Mouse (Mus musculus): ENCODE measurements around the gene Tns1. TPM values are rescaled to one million over a fixed set of nuclear protein-coding genes. Genes with fewer than 3 reads are reported as not detected.
A peak's percentile ranks its signal among the peaks of the same experiment; 100 is the strongest.

The Tns1 gene
- polyA plus RNA-seq, 1 experiment from 2014 or later = 28.8 TPM

DNA sequence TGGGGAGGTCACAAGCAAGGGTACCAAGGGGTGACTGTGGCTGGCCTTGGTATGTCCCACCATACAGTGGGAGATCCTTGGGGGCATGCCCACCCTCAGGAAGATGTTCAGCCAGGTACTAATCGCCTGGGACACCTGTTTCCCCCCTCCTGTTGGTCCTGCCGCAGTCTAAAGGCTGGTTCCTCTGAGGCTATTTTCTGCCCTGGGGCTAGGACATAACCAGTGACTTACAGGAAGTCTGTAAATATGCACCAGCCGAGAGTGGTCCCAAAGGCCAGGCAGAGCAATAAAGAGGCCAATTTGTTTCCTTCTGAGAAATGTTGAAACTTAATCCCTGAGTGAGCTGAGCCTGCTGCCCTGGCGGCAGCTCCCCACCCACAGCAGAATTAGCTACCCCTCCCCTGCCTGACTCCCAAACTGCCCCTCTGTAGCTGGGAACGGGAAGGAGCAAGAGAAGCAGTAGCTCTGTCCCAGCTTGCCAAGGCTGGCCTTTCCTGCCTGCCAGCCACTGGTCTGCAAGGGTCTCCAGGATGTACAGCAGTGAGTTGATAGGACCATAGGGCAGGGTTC, 154.0 kb downstream of the Tns1 start:
- H3K4me3 ChIP-seq (ENCODE audit: low read depth, low read length) = no peak overlapping the region
- H3K4me2 ChIP-seq (replicated peaks; ENCODE audit: low read depth) = no peak overlapping the region
- H3K36me3 ChIP-seq (ENCODE audit: control insufficient read depth, insufficient read depth, low read length) = peaks cover 5% of the 10 kb centered on the region; the same call in 1 of the 2 replicates
- H3K4me1 ChIP-seq (replicated peaks; ENCODE audit: control insufficient read depth, insufficient read depth) = peaks cover 4% of the 10 kb centered on the region; the same call in 1 of the 2 replicates
- peak overlapping the region; percentile 18; the same call in 1 of the 2 replicates for H3K9ac ChIP-seq (ENCODE audit: low read length)
- H3K9me3 ChIP-seq (ENCODE audit: control insufficient read depth, low read length) = no peaks in the 10 kb centered on the region
- no peak for ATAC-seq (ENCODE audit: low FRiP score, low TSS enrichment)
- 36% methylated on average over 5 of the region's 5 CpGs for WGBS
- DNase-seq (ENCODE audit: low spot score) = no peak
- no peaks in the 10 kb centered on the region for H3K27me3 ChIP-seq (ENCODE audit: control insufficient read depth, insufficient read depth, low read length)
- TF ChIP-seq CTCF (IDR thresholded peaks at IDR 0.05; ENCODE audit: low read depth) = no peak
- no peak for TF ChIP-seq EP300 (optimal IDR thresholded peaks at IDR 0.05)
- 0 out of 2 replicates have a peak overlapping the region, but pooled peaks have one; percentile 30 for H3K27ac ChIP-seq (replicated peaks)

DNA sequence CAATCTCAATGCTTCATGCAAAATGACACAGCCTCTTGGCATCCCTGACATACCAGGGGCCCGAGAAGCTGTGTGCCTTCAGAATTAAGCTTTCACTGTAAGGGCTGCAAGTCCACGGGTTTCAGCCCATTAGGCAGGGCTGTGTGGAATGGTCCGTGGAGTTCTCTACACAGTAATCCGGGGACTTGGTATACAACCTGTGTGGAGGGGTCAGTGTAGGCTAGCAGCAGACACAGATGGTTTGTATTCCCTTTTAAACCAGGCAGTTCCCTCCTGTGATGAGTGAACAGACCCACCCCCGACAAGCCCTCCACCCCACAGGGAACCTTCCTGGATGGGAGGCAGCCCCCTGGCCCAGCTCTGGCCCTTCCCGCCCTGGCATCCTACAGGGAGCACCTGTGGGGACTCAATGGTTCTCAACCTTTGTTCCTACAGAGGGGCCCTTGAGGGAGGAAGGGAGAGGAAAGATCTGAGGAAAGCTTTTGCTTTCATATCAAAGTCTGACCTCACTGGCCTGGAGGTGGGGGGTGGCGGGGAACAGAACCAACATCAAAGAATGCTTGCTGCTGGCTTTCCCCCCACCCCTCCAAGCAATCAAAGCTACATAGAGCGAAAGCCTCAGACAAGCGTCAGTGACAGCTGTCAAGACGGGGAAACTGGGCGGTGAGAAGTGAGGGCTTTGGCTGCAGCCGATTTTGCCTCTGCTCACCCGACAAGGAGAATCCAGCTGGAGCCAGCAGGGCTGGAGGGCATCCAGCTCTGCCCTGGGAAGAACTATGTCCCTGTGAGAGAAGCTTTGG, 155.3 kb downstream of the Tns1 start:
- H3K9ac ChIP-seq (ENCODE audit: low read length) = no peak overlapping the region
- H3K4me1 ChIP-seq (replicated peaks; ENCODE audit: control insufficient read depth, insufficient read depth) = peaks cover 8% of the 10 kb centered on the region; the same call in 1 of the 2 replicates

DNA sequence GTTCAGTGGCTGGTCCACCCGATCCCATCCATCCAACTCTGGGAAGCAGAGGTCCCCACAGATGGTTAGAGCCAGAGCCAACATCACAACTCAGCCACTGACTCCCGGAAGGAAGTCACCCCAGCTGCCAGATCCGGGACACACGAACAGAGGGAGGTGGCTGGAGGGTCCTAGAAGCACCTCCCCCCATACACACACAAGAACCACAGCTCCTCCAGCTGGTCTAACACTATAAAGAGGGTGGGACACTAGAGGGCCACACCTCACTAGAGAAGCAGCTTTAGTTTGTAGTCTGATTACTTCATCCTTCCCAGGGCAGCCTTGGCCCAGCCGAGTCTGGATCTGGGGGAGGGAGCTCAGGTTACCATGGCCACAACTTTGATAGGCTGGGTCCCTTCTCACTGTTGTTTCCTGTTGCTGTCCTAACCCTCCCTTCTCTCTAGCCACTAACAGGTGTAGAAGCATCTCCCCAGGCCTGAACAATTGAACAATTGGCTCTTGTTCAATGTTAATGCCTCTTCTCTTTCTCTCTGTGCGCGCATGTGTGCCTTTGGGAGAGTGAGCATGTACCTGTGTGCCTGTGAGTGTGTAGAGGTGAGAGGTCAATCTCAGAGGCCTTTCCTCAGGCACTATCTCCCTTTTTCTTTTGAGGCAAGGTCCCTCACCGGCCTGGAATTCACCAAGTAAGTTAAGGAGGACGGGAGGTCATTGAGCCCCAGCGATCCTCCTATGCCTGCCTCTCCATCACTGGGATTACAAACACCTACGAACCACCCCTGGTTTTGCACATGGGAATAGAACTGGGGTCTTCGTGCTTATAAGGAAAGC, 157.6 kb downstream of the Tns1 start:
- 63% methylated on average over 12 of the region's 12 CpGs for WGBS
- peak; percentile 55; the same call in 1 of the 2 replicates for ATAC-seq (ENCODE audit: low FRiP score, low TSS enrichment)
- H3K27ac ChIP-seq (replicated peaks) = 0 out of 2 replicates have a peak overlapping the region, but pooled peaks have one; percentile 49

More for the DNA sequence above, 155.3 kb downstream of the Tns1 start:
- Histone ChIP-seq H3K27ac (replicated peaks) (no peak overlapping the region), H3K9me3 (ENCODE audit: control insufficient read depth, low read length) (no peaks in the 10 kb centered on the region), H3K4me2 (replicated peaks; ENCODE audit: low read depth) (no peak overlapping the region), H3K27me3 (ENCODE audit: control insufficient read depth, insufficient read depth, low read length) (no peaks in the 10 kb centered on the region), H3K36me3 (ENCODE audit: control insufficient read depth, insufficient read depth, low read length) (peaks cover 3% of the 10 kb centered on the region; the same call in 1 of the 2 replicates), H3K4me3 (ENCODE audit: low read depth, low read length) (no peak overlapping the region)
- WGBS = 31% methylated on average over 13 of the region's 13 CpGs
- no peak for TF ChIP-seq CTCF (IDR thresholded peaks at IDR 0.05; ENCODE audit: low read depth)
- TF ChIP-seq EP300 (optimal IDR thresholded peaks at IDR 0.05) = no peak
- DNase-seq (ENCODE audit: low spot score) (no peak), ATAC-seq (ENCODE audit: low FRiP score, low TSS enrichment) (no peak)

DNA sequence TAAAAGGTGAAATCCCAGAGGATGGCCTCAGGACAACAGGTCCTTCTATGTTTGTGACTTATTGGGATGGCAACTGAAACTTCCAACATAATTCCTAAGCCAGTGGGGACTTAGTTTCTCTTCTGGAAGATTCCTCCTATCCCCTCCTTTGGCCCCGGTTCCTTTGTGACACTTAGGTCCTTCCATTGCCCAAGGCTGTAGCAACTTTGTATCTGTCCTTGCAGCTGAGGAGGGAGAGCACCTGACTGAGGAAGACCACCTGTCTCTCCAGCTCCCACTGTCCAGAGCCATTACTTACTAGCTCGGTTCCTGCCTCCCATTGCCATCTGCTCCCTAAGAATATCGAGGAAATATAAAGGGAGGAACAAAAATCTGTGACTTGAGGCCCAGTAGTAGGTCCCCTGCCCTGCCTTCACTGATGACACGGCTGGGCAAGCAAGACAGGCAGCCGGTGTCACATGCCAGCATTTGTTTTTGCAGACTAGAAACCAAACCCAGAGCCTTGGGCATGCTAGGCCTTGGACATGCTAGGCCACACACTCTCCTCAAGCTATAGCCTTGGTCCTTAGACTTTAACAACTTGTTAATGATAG, 160.0 kb downstream of the Tns1 start:
- Histone ChIP-seq H3K4me3 (ENCODE audit: low read depth, low read length) (no peak overlapping the region), H3K27ac (replicated peaks) (peak overlapping the region; percentile 90), H3K9me3 (ENCODE audit: control insufficient read depth, low read length) (no peaks in the 10 kb centered on the region), H3K4me2 (replicated peaks; ENCODE audit: low read depth) (no peak overlapping the region), H3K36me3 (ENCODE audit: control insufficient read depth, insufficient read depth, low read length) (no peaks in the 10 kb centered on the region), H3K9ac (ENCODE audit: low read length) (no peak overlapping the region; the same call in 1 of the 2 replicates), H3K27me3 (ENCODE audit: control insufficient read depth, insufficient read depth, low read length) (no peaks in the 10 kb centered on the region), H3K4me1 (replicated peaks; ENCODE audit: control insufficient read depth, insufficient read depth) (peaks cover 12% of the 10 kb centered on the region; the same call in 1 of the 2 replicates)
- WGBS = 74% methylated on average over 5 of the region's 5 CpGs
- no peak for DNase-seq (ENCODE audit: low spot score)
- no peak for ATAC-seq (ENCODE audit: low FRiP score, low TSS enrichment)
- TF ChIP-seq CTCF (IDR thresholded peaks at IDR 0.05; ENCODE audit: low read depth) (no peak), EP300 (optimal IDR thresholded peaks at IDR 0.05) (no peak)

More for the DNA sequence above, 157.6 kb downstream of the Tns1 start:
- Histone ChIP-seq H3K9ac (ENCODE audit: low read length) (no peak overlapping the region), H3K9me3 (ENCODE audit: control insufficient read depth, low read length) (no peaks in the 10 kb centered on the region), H3K4me2 (replicated peaks; ENCODE audit: low read depth) (no peak overlapping the region), H3K4me1 (replicated peaks; ENCODE audit: control insufficient read depth, insufficient read depth) (peaks cover 16% of the 10 kb centered on the region; the same call in 1 of the 2 replicates), H3K4me3 (ENCODE audit: low read depth, low read length) (no peak overlapping the region), H3K36me3 (ENCODE audit: control insufficient read depth, insufficient read depth, low read length) (no peaks in the 10 kb centered on the region), H3K27me3 (ENCODE audit: control insufficient read depth, insufficient read depth, low read length) (no peaks in the 10 kb centered on the region)
- TF ChIP-seq EP300 (optimal IDR thresholded peaks at IDR 0.05) (no peak), CTCF (IDR thresholded peaks at IDR 0.05; ENCODE audit: low read depth) (peak; percentile 60)
- DNase-seq (ENCODE audit: low spot score) = no peak

DNA sequence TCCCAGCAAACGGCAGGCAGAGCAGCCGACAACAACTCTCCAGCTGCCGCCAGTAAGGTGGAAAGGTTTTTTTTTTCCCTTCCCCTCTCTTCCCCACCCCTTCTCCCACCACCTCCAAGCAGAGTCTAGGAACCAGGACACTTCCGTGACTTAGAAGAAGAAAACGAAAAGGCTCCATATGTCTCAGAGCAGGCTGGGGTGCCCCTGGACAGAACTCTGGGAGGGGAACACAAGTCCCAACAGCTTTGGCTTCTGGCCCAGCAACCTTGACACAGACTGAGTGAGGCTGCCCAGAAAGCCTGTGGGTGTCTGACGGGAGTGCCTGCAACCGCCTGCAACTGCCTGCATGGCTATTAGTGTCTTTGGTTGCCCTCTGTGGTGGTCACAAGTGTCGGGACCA, 160.6 kb downstream of the Tns1 start:
- Histone ChIP-seq H3K27me3 (ENCODE audit: control insufficient read depth, insufficient read depth, low read length) (no peaks in the 10 kb centered on the region), H3K9ac (ENCODE audit: low read length) (peak overlapping the region; percentile 31; the same call in 1 of the 2 replicates), H3K4me2 (replicated peaks; ENCODE audit: low read depth) (peak overlapping the region; percentile 17; the same call in 1 of the 2 replicates), H3K36me3 (ENCODE audit: control insufficient read depth, insufficient read depth, low read length) (no peaks in the 10 kb centered on the region), H3K27ac (replicated peaks) (peak overlapping the region; percentile 90), H3K4me3 (ENCODE audit: low read depth, low read length) (no peak overlapping the region), H3K4me1 (replicated peaks; ENCODE audit: control insufficient read depth, insufficient read depth) (peaks cover 14% of the 10 kb centered on the region), H3K9me3 (ENCODE audit: control insufficient read depth, low read length) (no peaks in the 10 kb centered on the region)
- ATAC-seq (ENCODE audit: low FRiP score, low TSS enrichment) (no peak), DNase-seq (ENCODE audit: low spot score) (peak; percentile 58)
- TF ChIP-seq CTCF (IDR thresholded peaks at IDR 0.05; ENCODE audit: low read depth) (no peak), EP300 (optimal IDR thresholded peaks at IDR 0.05) (no peak)
- WGBS = 15% methylated on average over 8 of the region's 8 CpGs
